Mouse (Mus musculus): ENCODE results near the gene Zfp78. TPM values are rescaled to one million over a fixed set of nuclear protein-coding genes. Genes with fewer than 3 reads are reported as not detected.

Gene Zfp78
- 5.8 and 6.8 TPM in 2 replicates for polyA plus RNA-seq (2015; fragmentation: Nextera tagmentation; extraction: Ambion mirVana)

DNA sequence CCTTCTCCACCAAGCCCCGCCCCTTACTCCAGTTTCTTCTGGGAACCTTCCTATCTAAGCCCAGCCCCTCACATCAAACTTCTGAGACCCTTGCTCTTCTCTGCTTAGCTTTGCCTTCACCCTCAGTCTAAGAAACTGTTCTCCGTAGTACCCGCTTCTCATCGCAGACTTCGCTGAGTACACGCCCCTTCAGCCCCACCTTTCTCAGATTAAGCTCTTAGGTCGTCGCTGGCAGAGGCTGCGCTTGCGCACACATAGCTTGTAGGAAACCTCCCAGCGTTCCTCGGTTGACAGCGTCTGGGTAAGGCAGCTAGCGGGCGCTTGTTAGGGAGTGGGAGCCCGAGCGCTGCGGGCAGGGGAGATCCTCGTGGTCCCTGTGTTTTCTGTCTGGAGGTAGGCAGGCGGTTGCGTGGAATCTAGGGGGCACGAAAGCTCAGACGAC lies at the start of gene Zfp78:
Zfp78 (plus strand) TSS at position 234 of the 442 bp plus-strand sequence.
- Histone ChIP-seq H3K27me3 (replicated peaks; ENCODE audit: control insufficient read depth, insufficient read depth, low read length) (no peaks in the 10 kb centered on the region), H3K27ac (ENCODE audit: low read length) (peak within 1 kb of the TSS; percentile 98), H3K4me3 (replicated peaks; ENCODE audit: low read length) (peak within 1 kb of the TSS; percentile 57), H3K36me3 (ENCODE audit: control insufficient read depth, insufficient read depth) (no peaks in the 10 kb centered on the region), H3K4me1 (replicated peaks; ENCODE audit: control insufficient read depth, insufficient read depth, low read length) (peaks cover 13% of the 10 kb centered on the region), H3K9me3 (ENCODE audit: control insufficient read depth, low read length) (no peaks in the 10 kb centered on the region), H3K4me2 (ENCODE audit: low read length) (peak within 1 kb of the TSS; percentile 69), H3K9ac (replicated peaks; ENCODE audit: low read depth, low read length) (peak within 1 kb of the TSS; percentile 79)
- under 1% methylated on average over 23 of the region's 23 CpGs for WGBS
- ATAC-seq, result peak; percentile 83

DNA sequence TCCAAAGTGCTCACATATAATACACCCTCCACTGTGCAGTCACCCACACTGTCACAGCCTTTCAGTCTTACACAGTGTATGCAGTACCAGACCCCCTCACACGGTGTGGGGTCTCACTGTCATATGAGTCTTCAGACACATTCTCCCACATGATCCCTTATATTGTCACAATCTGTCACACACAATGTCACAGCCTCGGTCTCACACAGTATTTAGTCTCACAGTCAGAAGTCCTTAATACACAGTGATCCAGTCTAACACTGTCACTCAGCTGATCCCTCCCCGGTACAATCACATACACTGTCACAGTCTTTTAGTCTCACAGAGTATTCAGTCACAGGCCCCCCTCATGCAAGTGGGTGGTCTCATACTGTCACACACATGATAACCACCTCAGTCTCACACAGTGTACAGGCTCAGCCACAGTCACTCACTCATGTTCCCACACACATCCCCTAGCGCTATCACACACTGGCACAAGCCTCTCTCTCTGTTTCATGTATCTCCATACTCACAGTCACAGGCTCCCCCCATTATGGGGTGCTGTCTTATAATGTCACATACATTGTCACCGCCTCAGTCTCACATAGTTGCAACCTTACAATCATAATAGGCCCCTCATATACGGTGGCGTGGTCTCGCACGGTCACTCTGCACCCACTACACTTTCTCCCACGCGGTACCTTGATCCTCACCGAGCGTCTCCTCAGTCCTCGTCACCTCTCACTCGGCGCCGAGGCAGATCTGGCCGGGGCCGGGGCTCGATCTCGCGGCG lies 32.4 kb upstream of the Zfp78 start:
- Histone ChIP-seq H3K27ac (ENCODE audit: low read length) (peak overlapping the region; percentile 85), H3K4me3 (replicated peaks; ENCODE audit: low read length) (peak overlapping the region; percentile 68), H3K27me3 (replicated peaks; ENCODE audit: control insufficient read depth, insufficient read depth, low read length) (no peaks in the 10 kb centered on the region), H3K9me3 (ENCODE audit: control insufficient read depth, low read length) (no peaks in the 10 kb centered on the region), H3K9ac (replicated peaks; ENCODE audit: low read depth, low read length) (peak overlapping the region; percentile 87), H3K4me2 (ENCODE audit: low read length) (peak overlapping the region; percentile 71), H3K36me3 (ENCODE audit: control insufficient read depth, insufficient read depth) (no peaks in the 10 kb centered on the region; the same call in 1 of the 2 replicates), H3K4me1 (replicated peaks; ENCODE audit: control insufficient read depth, insufficient read depth, low read length) (peaks cover 16% of the 10 kb centered on the region)
- WGBS, result 12% methylated on average over 23 of the region's 23 CpGs
- peak; percentile 81 for ATAC-seq

DNA sequence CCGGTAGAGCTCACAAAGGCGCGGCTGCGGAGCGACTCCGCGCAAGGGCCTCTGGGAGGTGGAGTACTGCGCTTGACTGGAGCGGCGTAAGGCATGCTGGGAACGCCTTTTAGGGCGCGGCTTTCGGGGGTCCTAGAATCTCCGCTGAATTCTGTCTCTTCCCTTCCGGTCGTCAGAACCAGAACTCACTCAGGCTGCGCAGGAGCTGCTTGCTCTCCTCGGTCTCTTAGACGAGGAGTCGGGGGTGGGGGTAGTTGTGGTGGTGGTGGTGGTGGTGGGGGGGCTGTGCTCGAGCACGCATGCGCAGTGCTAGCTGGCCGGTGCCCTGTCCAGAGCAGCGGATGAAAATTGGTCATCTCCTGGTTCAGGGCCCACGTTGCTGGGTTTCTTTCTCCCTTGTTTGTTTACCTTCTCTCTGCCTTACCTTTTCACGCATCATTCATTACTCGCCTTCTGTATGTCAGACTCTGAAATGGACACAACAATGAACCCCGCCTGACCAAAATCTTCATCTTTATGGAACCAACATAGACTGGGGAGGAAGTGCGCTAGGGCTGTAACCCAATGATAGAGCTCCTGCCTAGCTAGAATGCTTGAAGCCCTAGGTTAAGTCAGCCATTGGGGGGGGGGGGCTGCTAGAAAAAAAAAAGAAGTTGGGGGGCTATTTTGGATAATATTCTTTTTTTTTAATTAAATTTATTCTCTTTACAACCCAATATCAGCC lies 31.7 kb upstream of the Zfp78 start, which contains the start of gene Zfp583:
Zfp583 (minus strand) TSS at position 53 of the 724 bp plus-strand sequence.
- H3K9me3 ChIP-seq (ENCODE audit: control insufficient read depth, low read length), result no peaks in the 10 kb centered on the region
- H3K4me3 ChIP-seq (replicated peaks; ENCODE audit: low read length), result peak within 1 kb of the TSS; percentile 68
- peak within 1 kb of the TSS; percentile 85 for H3K27ac ChIP-seq (ENCODE audit: low read length)
- peak; percentile 94 for ATAC-seq
- WGBS, result 4% methylated on average over 31 of the region's 31 CpGs
- peak within 1 kb of the TSS; percentile 87 for H3K9ac ChIP-seq (replicated peaks; ENCODE audit: low read depth, low read length)
- H3K4me2 ChIP-seq (ENCODE audit: low read length), result peak within 1 kb of the TSS; percentile 71
- no peaks in the 10 kb centered on the region for H3K36me3 ChIP-seq (ENCODE audit: control insufficient read depth, insufficient read depth)
- peaks cover 16% of the 10 kb centered on the region for H3K4me1 ChIP-seq (replicated peaks; ENCODE audit: control insufficient read depth, insufficient read depth, low read length)
- no peaks in the 10 kb centered on the region for H3K27me3 ChIP-seq (replicated peaks; ENCODE audit: control insufficient read depth, insufficient read depth, low read length)

DNA sequence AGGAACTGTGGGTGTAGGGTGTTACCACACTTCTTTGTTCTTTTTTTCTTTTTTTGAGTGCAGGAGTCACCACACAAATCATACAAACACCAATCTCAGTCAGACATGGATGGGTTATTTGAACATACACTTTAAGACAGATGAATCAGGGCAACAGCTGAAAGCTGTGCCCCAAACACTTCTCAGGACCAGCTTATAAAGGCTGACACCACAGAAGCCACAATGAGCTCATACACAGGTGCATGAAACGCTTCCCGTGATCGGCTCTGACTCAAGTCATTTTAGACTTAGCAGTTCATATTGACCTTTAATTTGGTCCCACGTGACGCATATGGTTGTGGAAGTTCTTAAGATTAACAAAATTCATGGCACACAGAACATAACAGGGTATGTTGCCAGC lies 23.2 kb upstream of the Zfp78 start:
- no peaks in the 10 kb centered on the region for H3K27me3 ChIP-seq (replicated peaks; ENCODE audit: control insufficient read depth, insufficient read depth, low read length)
- H3K27ac ChIP-seq (ENCODE audit: low read length), result no peak overlapping the region
- 86% methylated on average over 5 of the region's 5 CpGs for WGBS
- no peaks in the 10 kb centered on the region for H3K36me3 ChIP-seq (ENCODE audit: control insufficient read depth, insufficient read depth)
- ATAC-seq, result no peak
- H3K4me3 ChIP-seq (replicated peaks; ENCODE audit: low read length), result no peak overlapping the region
- H3K4me2 ChIP-seq (ENCODE audit: low read length), result no peak overlapping the region
- peaks cover 4% of the 10 kb centered on the region; the same call in 1 of the 2 replicates for H3K4me1 ChIP-seq (replicated peaks; ENCODE audit: control insufficient read depth, insufficient read depth, low read length)
- no peak overlapping the region for H3K9ac ChIP-seq (replicated peaks; ENCODE audit: low read depth, low read length)
- no peaks in the 10 kb centered on the region for H3K9me3 ChIP-seq (ENCODE audit: control insufficient read depth, low read length)

DNA sequence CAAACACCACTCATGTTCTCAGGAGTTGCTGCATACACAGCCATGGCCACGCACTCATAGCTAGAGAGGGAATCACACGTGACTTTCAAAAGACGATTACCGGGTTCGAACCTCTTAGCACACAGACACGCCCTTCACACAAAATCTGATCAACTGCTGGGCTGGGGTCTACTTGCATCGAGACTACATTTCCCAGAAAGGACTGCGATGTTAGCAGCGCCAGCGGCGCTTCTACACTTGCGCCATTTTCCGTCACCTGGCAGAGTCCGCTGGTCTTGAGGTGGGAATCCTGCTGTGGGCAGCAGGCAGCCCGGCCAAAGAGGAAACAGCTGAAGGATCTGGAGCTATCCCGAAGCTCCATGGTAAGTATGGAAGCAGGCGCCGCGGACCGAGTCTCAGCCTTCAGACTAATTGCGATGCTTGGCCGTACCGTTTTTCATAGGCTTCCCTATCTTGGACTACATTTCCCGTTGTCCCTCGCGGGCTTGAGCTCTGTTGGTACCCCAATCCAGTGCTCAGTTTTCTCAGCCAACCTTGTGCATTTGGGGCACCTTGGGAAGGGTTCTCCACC lies 19.5 kb upstream of the Zfp78 start, which contains the start of gene Gm3854:
Gm3854 (plus strand) TSS at position 259 of the 571 bp plus-strand sequence.
- Histone ChIP-seq H3K9me3 (ENCODE audit: control insufficient read depth, low read length) (no peaks in the 10 kb centered on the region), H3K27me3 (replicated peaks; ENCODE audit: control insufficient read depth, insufficient read depth, low read length) (no peaks in the 10 kb centered on the region), H3K9ac (replicated peaks; ENCODE audit: low read depth, low read length) (peak within 1 kb of the TSS; percentile 83), H3K4me3 (replicated peaks; ENCODE audit: low read length) (peak within 1 kb of the TSS; percentile 78), H3K27ac (ENCODE audit: low read length) (peak within 1 kb of the TSS; percentile 86), H3K4me1 (replicated peaks; ENCODE audit: control insufficient read depth, insufficient read depth, low read length) (peaks cover 4% of the 10 kb centered on the region; the same call in 1 of the 2 replicates), H3K36me3 (ENCODE audit: control insufficient read depth, insufficient read depth) (no peaks in the 10 kb centered on the region), H3K4me2 (ENCODE audit: low read length) (peak within 1 kb of the TSS; percentile 55)
- peak; percentile 96 for ATAC-seq
- under 1% methylated on average over 26 of the region's 26 CpGs for WGBS

DNA sequence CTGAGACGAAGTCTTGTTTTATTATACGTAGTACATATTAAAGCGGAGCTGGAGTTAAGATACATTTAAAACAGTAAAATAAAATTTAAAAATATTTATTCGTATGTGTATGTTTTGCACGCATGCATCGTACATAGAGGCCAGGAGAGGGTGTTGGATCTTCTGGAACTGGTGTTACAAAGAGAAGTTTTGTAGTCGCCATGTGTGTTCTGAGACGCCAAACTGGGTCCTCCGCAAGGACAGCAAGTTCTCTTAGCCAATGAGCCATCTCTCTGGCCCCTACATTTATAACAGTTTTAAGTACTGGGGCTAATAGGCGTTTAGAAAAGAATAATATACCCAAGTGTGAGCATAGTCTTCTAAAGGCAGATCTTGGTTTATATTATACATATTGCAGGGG lies 19.0 kb upstream of the Zfp78 start:
- Histone ChIP-seq H3K4me3 (replicated peaks; ENCODE audit: low read length) (peak overlapping the region; percentile 78), H3K4me2 (ENCODE audit: low read length) (peak overlapping the region; percentile 55), H3K36me3 (ENCODE audit: control insufficient read depth, insufficient read depth) (no peaks in the 10 kb centered on the region), H3K27me3 (replicated peaks; ENCODE audit: control insufficient read depth, insufficient read depth, low read length) (no peaks in the 10 kb centered on the region), H3K9me3 (ENCODE audit: control insufficient read depth, low read length) (no peaks in the 10 kb centered on the region), H3K27ac (ENCODE audit: low read length) (no peak overlapping the region), H3K4me1 (replicated peaks; ENCODE audit: control insufficient read depth, insufficient read depth, low read length) (peaks cover 4% of the 10 kb centered on the region; the same call in 1 of the 2 replicates), H3K9ac (replicated peaks; ENCODE audit: low read depth, low read length) (no peak overlapping the region)
- ATAC-seq, result peak; percentile 20
- 30% methylated on average over 10 of the region's 10 CpGs for WGBS

DNA sequence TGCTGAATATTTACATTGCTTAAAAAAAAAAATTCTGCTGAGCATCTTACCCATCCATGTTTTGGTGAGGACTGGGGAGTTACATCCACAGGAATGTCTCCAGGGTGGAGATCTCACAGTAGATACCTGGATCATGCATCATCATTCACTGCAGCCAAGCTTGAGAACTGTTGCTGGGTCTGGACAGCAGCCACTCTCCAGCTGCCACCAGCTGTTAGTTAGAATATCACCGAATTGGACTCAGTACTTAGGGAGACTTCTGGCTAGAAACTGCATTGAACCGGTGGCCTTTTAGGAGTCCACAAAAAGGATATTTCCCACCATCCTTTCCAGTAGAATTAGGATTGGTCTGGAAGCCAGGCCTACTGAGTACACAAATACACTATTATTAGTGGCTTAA lies 5.0 kb upstream of the Zfp78 start:
- WGBS, result 64% methylated on average over 2 of the region's 2 CpGs

DNA sequence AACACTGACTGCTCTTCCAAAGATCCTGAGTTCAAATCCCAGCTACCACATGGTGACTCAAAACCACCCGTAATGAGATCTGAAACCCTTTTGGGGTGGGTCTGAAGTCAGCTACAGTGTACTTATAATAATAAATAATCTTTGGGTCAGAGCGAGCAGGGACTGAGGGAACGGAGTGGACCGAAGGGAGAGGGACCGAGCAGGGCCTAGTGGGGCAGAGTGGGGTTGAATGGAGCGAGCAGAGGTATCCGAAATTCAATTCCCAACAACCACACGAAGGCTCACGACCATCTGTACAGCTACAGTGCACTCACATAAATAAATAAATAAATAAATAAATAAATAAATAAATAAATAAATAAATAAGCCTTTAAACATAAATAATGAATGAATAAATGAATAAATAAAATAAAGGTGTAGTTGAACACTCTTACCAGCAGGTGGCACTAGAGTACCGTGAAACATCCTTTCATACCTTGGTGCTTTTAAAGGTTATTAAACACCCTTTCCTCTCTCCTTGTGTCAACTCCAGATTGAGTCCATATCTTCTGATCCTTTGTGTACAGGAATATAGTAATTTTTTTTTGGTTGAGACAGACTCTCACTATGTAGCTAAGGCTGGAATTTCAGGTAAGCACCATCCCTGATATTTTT lies 4.0 kb upstream of the Zfp78 start:
- H3K4me3 ChIP-seq (replicated peaks; ENCODE audit: low read length), result no peak overlapping the region
- no peaks in the 10 kb centered on the region for H3K9me3 ChIP-seq (ENCODE audit: control insufficient read depth, low read length)
- H3K27me3 ChIP-seq (replicated peaks; ENCODE audit: control insufficient read depth, insufficient read depth, low read length), result no peaks in the 10 kb centered on the region
- no peak for ATAC-seq
- 51% methylated on average over 10 of the region's 10 CpGs for WGBS
- H3K27ac ChIP-seq (ENCODE audit: low read length), result peak overlapping the region; percentile 5; the same call in 1 of the 2 replicates
- H3K4me1 ChIP-seq (replicated peaks; ENCODE audit: control insufficient read depth, insufficient read depth, low read length), result peaks cover 12% of the 10 kb centered on the region
- H3K9ac ChIP-seq (replicated peaks; ENCODE audit: low read depth, low read length), result no peak overlapping the region
- H3K4me2 ChIP-seq (ENCODE audit: low read length), result no peak overlapping the region
- no peaks in the 10 kb centered on the region; the same call in 1 of the 2 replicates for H3K36me3 ChIP-seq (ENCODE audit: control insufficient read depth, insufficient read depth)

More for the DNA sequence above, 5.0 kb upstream of the Zfp78 start:
- no peak overlapping the region for H3K9ac ChIP-seq (replicated peaks; ENCODE audit: low read depth, low read length)
- no peaks in the 10 kb centered on the region for H3K27me3 ChIP-seq (replicated peaks; ENCODE audit: control insufficient read depth, insufficient read depth, low read length)
- H3K4me1 ChIP-seq (replicated peaks; ENCODE audit: control insufficient read depth, insufficient read depth, low read length), result peaks cover 7% of the 10 kb centered on the region; the same call in 1 of the 2 replicates
- no peak overlapping the region for H3K4me2 ChIP-seq (ENCODE audit: low read length)
- H3K9me3 ChIP-seq (ENCODE audit: control insufficient read depth, low read length), result no peaks in the 10 kb centered on the region
- H3K4me3 ChIP-seq (replicated peaks; ENCODE audit: low read length), result no peak overlapping the region
- no peaks in the 10 kb centered on the region; the same call in 1 of the 2 replicates for H3K36me3 ChIP-seq (ENCODE audit: control insufficient read depth, insufficient read depth)
- no peak overlapping the region for H3K27ac ChIP-seq (ENCODE audit: low read length)
- no peak for ATAC-seq

Measured in forebrain, embryonic 16.5 days (tissue).